Mouse (Mus musculus): ENCODE data around the gene Gm20422.

Gene Gm20422

GRCm38 (mm10) chr8:69793666-69794065 lies 19.0 kb upstream of the Gm20422 start:
- no peak for DNase-seq (ENCODE audit: low spot score)

GRCm38 (mm10) chr8:69791415-69792068 lies 16.9 kb upstream of the Gm20422 start:
- DNase-seq (ENCODE audit: low spot score) = peak; percentile 54

- peak; percentile 94 for DNase-seq (ENCODE audit: low spot score)
Measured at GRCm38 (mm10) chr8:69790773-69791367, 16.2 kb upstream of the Gm20422 start, which contains the start of the genes Atp13a1 and Zfp866. Atp13a1 (plus strand) TSS chr8:69791163. Zfp866 (minus strand) TSS chr8:69791178.

DNA sequence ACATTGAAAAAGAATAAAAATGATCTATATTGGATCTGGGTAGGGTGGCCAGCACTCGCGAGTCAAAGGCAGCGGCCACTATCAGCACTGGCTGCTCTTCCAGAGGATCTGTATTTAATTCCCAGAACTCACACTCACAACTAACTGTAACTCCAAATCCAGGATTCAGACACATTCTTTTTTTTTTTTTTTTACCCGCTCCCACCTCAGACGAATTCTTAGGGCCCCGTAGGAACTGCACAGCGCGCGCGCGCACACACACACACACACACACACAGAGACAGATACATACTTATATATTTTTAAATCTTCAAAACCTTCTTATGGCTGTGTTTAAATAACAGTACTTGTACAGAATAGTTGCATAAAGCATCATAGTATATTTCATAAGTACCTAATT lies 15.7 kb upstream of the Gm20422 start:
- DNase-seq (ENCODE audit: low spot score) = no peak

DNA sequence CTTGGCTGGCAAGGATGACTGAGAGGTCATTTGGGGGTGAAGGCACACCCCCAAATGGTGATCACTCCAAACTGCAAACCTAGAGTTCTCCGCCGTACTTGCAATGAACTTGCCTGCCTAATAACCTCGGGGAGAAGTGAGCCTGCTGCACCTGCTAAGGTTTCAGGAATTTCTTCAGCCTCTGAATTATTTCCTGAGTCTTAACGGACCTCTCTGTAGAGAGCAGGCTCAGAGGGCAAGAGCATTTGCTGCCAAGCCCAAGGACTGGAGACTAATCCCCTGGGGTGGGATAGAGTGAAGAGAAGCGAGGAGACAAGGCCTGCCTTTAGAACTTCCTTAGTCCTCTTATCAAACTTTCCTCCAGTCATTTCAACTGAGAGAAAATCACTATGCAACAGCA lies 15.0 kb upstream of the Gm20422 start:
- DNase-seq (ENCODE audit: low spot score) = no peak

DNA sequence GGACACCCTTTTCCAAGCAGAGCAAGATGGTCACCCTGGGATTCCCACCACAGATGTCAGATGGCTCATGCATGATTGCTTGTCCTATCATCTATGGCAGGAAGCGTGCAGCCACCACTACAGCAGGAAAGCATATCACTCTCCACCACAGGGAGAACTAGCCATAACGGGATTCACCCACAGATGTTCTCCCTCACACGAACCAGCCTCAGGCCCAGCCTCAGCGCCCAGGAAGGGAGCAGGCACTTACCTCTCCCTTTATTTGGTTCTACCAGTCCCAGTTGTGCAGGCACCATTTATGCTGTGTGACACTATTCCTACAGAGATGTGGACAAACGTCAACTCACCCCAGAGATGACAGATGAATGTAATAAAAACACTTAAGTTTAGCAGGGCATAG lies 14.4 kb upstream of the Gm20422 start:
- DNase-seq (ENCODE audit: low spot score) = no peak

DNA sequence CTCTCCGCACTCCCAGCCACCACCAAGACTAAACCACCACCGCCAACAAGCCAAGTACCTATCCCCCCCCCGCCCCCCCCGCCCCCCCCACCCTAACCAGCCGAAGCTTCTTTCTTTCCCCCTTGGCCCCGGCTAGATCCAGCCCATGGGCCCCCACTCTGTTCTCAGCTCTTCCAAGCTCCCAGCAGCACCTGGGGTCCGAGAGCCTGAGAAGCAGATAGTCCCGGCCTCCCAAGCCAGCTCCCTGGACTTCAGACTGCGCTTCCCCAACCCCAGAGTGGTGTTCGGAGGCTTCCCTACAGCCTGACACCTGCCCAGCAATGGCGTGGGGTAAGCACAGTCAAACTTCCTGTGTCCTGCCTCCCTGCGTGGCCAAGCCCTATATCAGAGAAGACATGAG lies 2.4 kb upstream of the Gm20422 start:
- DNase-seq (ENCODE audit: low spot score) = no peak

DNA sequence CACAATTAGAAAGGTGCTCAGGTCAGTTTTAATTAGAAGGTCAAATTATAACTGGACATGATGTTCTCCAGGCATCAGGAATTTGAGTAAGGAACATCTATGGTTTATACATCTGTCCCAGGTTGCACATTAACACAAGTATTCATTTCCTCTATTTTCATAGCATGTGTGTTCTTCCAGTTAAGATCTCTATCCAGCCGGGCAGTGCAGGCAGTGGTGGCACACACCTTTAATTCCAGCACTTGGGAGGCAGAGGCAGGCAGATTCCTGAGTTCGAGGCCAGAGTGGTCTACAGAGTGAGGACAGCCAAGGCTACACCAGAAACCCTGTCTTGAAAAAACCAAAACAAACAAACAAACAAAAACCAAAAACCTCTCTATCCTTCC lies 456 bp upstream of the Gm20422 start:
- DNase-seq (ENCODE audit: low spot score) = no peak

- DNase-seq (ENCODE audit: low spot score) = no peak
Measured at GRCm38 (mm10) chr8:69772106-69772505, 2.6 kb downstream of the Gm20422 start.

GRCm38 (mm10) chr8:69771221-69771620 lies 3.5 kb downstream of the Gm20422 start:
- DNase-seq (ENCODE audit: low spot score) = no peak

- DNase-seq (ENCODE audit: low spot score) = no peak
Measured at GRCm38 (mm10) chr8:69761814-69762445, 12.8 kb downstream of the Gm20422 start.

- no peak for DNase-seq (ENCODE audit: low spot score)
Measured at GRCm38 (mm10) chr8:69758316-69758715, 16.4 kb downstream of the Gm20422 start.

DNA sequence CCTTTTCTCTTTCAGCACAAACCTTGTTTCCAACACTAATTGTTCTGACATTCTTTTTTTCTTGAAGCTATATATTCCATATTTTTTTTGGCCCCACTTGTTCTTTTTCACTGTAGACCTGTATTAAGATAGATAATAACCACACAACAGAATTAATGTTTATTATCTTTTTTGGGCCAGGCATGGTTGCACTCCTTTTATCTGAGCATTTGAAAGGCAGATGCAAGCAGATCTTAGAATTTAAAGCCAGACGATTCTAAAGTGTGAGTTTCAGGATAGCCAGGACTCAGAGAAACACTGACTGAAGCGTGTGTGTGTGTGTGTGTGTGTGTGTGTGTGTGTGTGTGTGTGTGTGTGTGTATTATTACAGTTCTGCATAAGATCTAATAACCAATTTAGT lies 22.2 kb downstream of the Gm20422 start:
- DNase-seq (ENCODE audit: low spot score) = no peak

DNA sequence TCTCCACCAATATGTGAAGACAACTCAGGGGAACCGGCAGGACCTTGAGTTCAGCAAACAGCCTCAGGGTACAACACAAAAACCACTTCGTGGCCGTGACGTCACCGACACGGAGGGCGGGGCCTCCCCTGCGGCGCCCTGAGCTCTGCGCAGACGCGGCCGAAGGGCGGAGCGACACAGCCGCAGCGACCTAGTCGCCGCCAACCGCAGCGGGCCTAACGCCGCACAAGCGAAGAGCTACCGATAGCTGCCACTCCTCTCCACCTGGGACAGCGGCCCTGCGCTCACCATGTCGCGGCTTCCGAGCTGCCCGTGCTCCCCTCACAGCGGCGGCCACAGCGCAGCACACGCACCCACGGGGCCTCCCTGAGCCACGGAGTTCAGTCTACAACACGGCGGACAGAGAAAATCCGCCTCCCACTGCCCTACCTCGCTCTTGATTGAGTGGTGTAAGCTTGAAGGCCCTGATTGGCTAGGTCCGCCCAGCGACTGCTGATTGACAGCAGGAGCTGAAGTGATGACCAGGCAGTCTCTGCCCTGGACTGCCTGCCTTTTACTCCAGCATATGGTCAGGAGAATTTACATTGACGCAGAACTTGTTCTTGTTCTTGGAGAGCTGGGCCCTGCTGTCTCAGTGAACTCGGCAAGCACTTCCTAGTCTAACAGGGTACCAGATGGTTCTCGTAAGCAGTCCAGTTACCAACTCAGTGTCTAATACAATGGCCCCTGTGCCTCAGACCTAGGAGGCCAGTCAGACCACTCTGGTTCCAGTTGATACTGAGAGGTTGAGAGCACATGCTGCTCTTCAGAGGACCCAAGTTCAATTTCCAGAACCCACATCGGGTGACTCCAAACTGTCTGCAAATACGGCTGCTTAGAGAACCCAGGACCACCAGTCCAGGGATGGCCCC lies 24.9 kb downstream of the Gm20422 start, which contains the start of gene Zfp963:
TSS of gene Zfp963 (minus strand) at position 427 of the 911 bp plus-strand sequence.
- DNase-seq (ENCODE audit: low spot score) = peak; percentile 97

DNA sequence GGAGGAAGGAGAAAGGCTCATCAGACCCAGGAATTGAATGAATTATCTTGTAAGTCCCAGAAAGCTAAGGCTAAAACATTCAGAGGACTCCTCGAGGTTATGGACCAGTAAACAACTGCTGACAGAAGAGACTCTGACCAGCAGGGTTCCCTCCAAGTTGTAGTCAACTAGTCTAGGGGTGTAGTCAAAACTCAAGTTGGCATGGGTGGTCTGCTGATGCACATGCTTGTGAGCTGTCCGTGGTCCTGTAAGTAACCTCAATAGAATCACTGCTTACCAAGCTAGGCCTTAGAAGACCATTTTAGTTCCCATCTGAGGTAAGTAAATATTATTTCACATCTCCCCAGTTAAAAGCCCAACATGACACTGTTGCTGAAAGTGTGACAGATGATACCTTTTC lies 33.5 kb downstream of the Gm20422 start:
- DNase-seq (ENCODE audit: low spot score) = peak; percentile 19

DNA sequence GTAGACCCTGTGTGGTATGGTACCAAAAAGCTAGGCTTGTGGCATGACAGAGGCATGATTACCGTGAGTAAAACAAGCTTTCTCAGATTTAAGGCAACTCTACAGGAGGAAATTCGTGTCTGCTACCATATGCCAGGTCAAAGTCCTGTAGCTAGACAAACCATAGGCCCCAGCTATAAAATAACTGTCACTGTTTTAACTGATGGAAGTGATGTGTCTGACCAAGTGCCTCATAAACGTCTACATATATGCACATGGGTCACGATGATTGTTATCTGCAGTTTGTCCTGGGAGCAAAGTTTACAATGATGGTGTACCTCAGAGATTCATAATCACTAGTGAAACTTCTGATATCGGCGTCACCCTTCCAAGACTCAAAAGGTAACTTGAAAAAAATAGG lies 33.9 kb downstream of the Gm20422 start:
- no peak for DNase-seq (ENCODE audit: low spot score)

DNA sequence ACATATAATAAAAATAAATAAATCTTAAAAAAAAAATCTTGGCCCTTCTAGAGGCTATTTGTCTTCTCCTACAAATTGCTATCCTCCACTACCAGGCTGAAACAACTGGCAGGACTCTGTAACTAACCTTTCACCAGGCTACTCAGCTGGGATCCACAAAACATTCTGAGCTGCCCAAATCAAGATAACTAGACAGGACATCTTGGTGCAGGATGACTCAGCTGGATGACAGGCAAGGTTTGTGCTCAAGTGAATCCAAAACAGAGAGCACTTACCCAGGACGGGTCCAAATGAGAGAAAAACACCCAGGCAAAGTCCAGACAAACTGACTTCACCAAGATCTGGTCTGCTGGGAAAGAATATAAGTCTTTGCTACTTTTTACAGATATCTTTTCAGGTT lies 39.2 kb downstream of the Gm20422 start:
- DNase-seq (ENCODE audit: low spot score) = no peak

- DNase-seq (ENCODE audit: low spot score) = no peak
Measured at GRCm38 (mm10) chr8:69717232-69717580, 57.5 kb downstream of the Gm20422 start.

- DNase-seq (ENCODE audit: low spot score) = peak; percentile 99
Measured at GRCm38 (mm10) chr8:69716403-69717231, 58.1 kb downstream of the Gm20422 start.

DNA sequence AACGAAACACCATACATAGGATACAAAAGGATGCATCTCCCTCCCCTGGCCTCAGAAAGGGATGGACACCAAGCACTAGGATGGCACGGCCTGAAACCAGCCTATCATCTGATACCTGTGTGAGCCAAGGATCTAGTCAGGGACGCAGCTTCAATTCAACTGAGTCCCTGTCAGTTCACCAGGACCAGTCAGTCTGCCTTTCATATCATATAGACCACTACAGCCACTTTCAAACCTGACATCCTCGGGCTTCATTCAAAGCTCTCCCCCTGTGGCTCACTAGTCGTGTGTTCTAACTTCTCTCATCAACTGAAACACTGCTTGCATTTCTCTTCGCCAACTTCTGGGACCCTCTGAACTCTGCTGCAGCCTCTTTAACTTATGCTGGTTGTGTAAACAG lies 59.3 kb downstream of the Gm20422 start:
- DNase-seq (ENCODE audit: low spot score) = no peak

GRCm38 (mm10) chr8:69713516-69713915 lies 61.2 kb downstream of the Gm20422 start:
- DNase-seq (ENCODE audit: low spot score) = no peak

Data from embryo, embryonic 10 days (tissue).